Mouse (Mus musculus): ENCODE measurements around the gene Fhl3. TPM values are rescaled to one million over a fixed set of nuclear protein-coding genes. Genes with fewer than 3 reads are reported as not detected.

The Fhl3 gene
- 13.5 to 20.1 TPM (median 17.8 TPM) in 4 replicates for total RNA-seq (2023; ENCODE audit: inconsistent age)

DNA sequence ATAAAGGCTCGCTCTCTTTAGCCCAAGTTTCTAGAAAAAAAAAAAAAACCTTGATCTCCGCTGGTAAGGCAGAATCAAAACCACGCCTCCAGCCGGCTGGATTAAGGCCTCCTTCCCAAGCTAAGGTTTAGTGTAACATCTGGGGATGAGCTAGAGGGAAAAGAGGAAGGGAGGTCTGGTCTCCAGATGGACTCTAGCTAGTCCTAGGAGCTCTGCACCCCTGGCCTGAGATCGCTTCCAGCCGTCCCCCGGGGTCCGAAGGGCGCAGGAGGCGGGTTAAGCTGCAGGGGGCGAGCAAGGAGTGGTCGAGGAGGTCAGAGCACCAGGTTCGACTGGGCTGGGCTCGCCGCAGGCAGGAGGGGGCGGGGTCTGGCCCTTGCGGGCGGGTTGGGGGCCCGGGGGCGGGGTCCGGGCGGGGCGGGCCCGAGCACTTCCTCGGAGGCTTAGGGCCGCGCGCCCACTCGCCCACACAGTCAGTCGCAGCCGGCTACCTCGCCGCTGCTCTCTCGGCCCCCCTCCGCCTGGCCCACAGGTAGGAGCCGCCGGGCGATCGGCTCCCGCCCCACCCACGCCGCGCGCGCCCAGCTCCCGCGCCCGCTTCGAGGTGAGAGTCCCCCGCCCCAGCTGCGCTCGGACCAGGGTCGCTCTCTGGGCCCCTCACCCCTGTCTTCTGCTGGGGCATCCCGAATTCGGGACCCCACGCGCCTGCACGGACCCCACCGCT is at the start of gene Fhl3:
Gene Fhl3 (plus strand): TSS at position 454 of the 724 bp plus-strand sequence.

DNA sequence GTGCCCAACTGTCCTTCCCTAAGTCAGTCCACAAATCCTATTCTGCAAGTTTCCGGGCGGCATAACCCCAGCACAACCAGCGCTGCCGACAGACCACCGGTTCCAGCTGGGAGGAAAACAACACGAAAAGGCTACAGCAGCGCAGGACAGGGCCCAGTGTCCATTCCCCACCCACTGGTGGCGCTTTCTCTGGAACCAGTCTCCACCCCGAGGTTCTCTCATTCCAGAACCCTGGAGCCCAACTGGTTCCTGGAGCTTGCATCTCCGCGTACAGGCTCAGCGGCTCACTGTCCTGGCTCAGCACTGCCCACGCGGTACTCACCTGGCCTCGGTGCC is 44.0 kb upstream of the Fhl3 start, which contains the start of gene Pou3f1:
Gene Pou3f1 (plus strand): TSS at position 290 of the 336 bp plus-strand sequence.

DNA sequence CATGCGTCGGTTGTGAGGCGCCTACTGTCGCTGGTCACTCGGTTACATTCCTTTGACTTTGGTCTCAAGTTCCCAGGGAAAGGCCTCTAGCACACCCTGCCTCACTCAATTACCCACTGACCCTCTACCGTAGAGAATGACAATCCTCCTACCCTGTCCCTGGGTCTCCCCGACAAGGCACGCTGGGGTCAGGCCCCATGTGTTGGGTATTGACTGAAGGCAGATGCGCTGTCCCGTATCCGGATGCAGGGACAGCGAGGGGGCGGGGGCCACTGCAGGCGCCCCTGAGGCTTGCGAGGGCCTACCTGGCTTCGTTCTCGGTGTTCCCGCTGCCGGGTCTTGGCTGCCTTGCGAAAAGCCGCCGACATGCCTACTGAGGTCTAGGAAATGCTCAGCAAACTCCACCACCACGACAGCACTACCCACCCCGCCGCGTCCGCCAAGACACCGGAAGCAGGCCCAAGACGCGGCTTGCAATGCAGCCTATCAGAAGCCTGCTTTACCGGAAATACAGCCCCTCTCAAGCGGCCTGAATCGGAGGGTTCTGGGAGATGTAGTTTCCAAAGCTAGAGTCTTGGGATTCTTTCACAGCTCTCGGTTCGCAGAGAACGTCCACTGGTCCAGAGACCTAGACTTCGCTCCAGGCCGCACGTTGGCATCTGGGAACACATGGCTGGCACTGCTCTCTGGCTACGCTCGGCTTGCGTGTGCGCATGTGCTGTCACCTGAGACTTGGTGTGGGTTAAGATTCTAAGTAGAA is 7.2 kb upstream of the Fhl3 start, which contains the start of gene Utp11:
Gene Utp11 (minus strand): TSS at position 466 of the 760 bp plus-strand sequence.

DNA sequence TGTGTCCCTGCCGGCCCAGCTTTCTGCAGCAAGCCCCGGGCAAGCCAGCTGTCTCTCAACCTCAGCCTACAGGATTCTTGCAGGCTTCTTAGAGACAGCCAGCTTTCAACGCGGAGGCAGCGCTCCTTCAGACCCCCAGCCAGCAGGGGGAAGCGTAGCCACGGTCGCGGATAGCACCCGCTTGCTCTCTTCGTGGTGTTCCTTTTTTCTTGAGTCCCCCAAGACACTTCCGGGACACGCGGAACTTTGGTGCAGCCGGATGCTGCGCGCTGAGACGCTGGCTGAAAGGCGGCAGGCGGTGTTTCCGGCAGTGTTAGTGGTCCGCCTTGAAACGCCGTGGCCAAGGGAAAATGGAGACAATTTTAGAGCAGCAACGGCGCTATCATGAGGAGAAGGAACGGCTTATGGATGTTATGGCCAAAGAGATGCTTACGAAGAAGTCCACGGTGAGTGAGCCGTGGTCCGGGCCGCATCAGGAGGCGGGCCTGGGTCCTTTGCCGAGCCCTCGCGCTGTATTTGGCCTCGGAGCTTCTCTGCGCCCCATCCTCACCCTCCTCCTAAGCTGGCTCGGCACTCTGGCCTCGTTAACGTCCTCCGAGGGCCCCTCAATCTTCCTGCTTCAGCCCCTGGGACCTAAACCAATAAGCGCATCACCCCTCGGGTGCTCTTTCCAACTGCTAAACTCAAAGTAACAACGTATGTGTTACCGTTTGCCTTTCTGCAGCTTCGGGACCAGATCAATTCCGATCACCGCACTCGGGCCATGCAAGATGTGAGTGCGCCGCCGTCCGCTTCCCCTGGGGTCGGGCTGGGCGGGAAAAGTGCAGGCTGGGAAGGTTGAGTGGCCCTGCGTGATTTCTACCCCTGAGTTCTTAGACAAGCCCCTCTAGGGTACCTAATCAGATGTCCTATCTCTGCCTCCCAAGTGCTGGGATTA is 14.3 kb downstream of the Fhl3 start, which contains the start of gene Sf3a3:
Gene Sf3a3 (plus strand): TSS at position 232 of the 937 bp plus-strand sequence.

DNA sequence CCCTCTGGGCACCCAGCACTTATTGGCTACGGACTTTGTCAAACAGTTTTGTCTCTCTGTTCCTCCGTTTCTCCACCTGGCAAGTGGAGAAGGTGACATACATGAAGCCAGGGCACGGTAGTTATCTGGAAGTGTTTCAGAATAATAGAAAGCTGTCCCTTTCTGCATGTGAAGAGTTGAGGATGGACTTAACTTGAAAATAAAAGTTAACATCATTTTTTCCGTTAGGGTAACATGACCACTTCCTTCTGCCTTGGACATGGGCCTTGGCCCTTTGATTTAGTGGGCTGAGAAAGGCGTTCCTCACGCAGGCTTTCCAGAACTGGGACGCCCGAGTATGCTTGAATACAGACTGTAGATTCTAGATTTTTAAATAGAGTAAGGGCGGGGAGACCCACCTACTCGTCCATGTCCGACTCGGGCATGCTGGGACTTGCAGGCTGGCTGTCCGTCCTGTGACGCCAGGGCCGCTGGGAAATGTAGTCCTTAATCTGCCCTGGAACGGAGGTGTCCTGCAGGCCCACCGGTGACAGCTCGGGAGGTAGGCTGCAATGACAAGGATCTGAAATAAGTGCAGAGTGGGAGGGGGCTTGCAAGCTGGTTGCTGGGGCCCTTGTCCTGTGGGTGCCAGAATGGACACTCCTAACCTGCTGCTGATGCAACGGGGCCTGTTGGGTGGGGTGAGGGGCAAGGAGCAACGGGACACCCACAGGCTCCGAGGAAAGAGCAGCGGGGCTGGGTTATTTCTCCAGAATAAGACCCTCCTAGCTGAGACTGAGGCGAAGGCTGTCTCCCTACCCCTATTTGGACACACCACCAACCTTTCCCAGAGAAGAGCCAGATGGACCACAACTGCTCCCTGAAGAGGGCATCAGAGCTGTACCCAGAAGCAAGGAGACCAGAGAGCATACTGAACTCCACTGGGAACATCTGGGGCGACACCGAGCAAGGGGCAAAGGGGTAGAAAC is 41.2 kb downstream of the Fhl3 start, which contains the start of gene Inpp5b:
Gene Inpp5b (plus strand): TSS at position 475 of the 968 bp plus-strand sequence.

Other genes starting within 250 kb of the Fhl3 start
- gene 3100002H09Rik, start 89.9 kb upstream of the Fhl3 start, total RNA-seq (2023; ENCODE audit: inconsistent age), result not detected in 4 replicates
- not detected in 4 replicates for gene Pou3f1, start 43.9 kb upstream of the Fhl3 start, total RNA-seq (2023; ENCODE audit: inconsistent age)
- gene Utp11, start 7.1 kb upstream of the Fhl3 start, total RNA-seq (2023; ENCODE audit: inconsistent age), result 21.3 to 25.1 TPM (median 22.3 TPM) in 4 replicates
- gene Sf3a3, start 14.1 kb downstream of the Fhl3 start, total RNA-seq (2023; ENCODE audit: inconsistent age), result 54.2 to 61.6 TPM (median 56.9 TPM) in 4 replicates
- 36.4 to 45.8 TPM (median 39.5 TPM) in 4 replicates for gene Inpp5b, start 41.1 kb downstream of the Fhl3 start, total RNA-seq (2023; ENCODE audit: inconsistent age)
- gene Mtf1, start 101.4 kb downstream of the Fhl3 start, total RNA-seq (2023; ENCODE audit: inconsistent age), result 37.9 to 49.0 TPM (median 43.0 TPM) in 4 replicates
- gene Yrdc, start 150.0 kb downstream of the Fhl3 start, total RNA-seq (2023; ENCODE audit: inconsistent age), result 113 to 137 TPM (median 121 TPM) in 4 replicates
- 14.3 to 15.5 TPM (median 14.7 TPM) in 4 replicates for gene 1110065P20Rik, start 150.5 kb downstream of the Fhl3 start, total RNA-seq (2023; ENCODE audit: inconsistent age)
- gene Maneal, start 161.5 kb downstream of the Fhl3 start, total RNA-seq (2023; ENCODE audit: inconsistent age), result 0.30 to 0.77 TPM (median 0.50 TPM) in 4 replicates
- gene Epha10, start 180.2 kb downstream of the Fhl3 start, total RNA-seq (2023; ENCODE audit: inconsistent age), result not detected in 4 replicates
- gene 9930104L06Rik, start 236.3 kb downstream of the Fhl3 start, total RNA-seq (2023; ENCODE audit: inconsistent age), result 17.5 to 25.3 TPM (median 22.7 TPM) in 4 replicates
- gene Cdca8, start 238.6 kb downstream of the Fhl3 start, total RNA-seq (2023; ENCODE audit: inconsistent age), result 3.5 to 4.1 TPM (median 3.6 TPM) in 4 replicates